Mouse (Mus musculus): ENCODE measurements around the gene Gm3147.
"Not testable (repeated sequence)": the region's sequence is repeated elsewhere in the genome, so short reads cannot be mapped to it uniquely, and the experiment has no call there.

The Gm3147 gene

DNA sequence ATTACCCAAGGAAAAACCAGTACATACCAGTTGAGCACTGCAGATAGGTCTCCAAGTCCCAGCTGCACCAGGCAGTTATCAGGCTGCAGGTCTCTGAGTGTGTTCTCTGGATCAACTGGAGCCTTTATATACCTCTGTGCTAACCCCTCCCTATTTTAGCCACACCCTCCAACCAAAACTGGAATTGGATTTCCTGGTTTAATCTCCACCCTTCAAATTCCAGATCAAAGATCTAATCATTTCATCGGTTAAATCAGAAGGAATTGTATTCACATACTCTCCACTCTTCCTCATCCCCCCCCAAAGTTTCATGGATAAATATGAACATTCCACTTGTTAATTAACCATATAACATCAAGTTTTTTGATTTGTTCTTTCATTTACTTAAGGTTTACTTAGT lies at the start of gene Gm3147:
Gene Gm3147 (minus strand): TSS at position 101 of the 400 bp plus-strand sequence.
- DNase-seq (ENCODE audit: inconsistent ontology term), result not testable (repeated sequence)

DNA sequence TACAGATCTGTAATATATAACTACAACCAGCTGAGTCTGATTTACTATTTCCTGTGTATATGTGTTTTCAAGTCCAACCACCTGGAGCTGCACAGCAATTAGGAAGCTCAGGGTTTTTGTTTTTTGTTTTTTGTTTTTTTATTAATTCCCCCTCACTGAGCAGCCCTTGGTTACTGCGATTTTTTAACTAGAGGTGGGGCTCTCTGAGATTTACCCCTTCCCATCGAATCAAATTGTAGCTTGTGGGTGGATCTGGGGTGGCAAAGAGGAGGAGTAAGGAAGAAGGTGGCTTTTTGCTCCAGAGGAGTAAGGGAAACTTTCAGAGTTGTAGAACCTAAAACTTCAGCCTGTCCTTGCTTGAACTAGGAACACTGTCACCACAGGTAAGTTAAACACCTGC lies 31.9 kb upstream of the Gm3147 start, which contains the start of gene Gm6205:
Gene Gm6205 (plus strand): TSS at position 301 of the 400 bp plus-strand sequence.
- not testable (repeated sequence) for DNase-seq (ENCODE audit: inconsistent ontology term)

DNA sequence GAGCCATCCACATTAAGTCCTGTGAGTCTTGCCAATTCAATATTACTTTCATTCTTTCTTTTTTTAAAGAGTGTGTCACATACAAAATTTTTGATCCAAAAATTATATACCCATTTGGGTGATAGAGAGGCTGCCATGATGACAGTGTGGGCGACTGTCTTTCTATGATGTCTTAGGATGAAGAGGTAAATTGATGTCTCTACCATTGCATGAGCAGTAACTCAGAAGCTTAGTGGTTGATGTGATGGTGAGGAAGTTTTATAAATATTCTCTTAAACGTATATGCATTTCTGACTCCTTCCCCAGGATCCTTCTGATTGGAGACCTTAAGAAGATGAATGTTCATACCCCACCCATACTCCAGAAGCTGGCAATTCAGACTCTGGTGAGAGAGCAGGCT lies 7.5 kb upstream of the Gm3147 start, which contains the start of gene Gm6509:
Gene Gm6509 (plus strand): TSS at position 301 of the 400 bp plus-strand sequence.
- DNase-seq (ENCODE audit: inconsistent ontology term), result not testable (repeated sequence)
